Mouse (Mus musculus): ENCODE results near the gene Lingo1. TPM values are rescaled to one million over a fixed set of nuclear protein-coding genes. Genes with fewer than 3 reads are reported as not detected.

Lingo1 gene
- polyA plus RNA-seq (2012; fragmentation: generic; extraction: Trizol), result 0.37 TPM
- long read RNA-seq, experiment 1, result 0 reads
- long read RNA-seq, experiment 2, result 0 reads

- peaks cover 67% of the 10 kb centered on the region for H3K27me3 ChIP-seq (ENCODE audit: control insufficient read depth, insufficient read depth, insufficient read length)
These were observed at the start of gene Lingo1 for GRCm38 (mm10) chr9:56795721-56796655. Gene Lingo1 (minus strand): TSS chr9:56796468.

GRCm38 (mm10) chr9:56844644-56845043 is 48.4 kb upstream of the Lingo1 start:
- Histone ChIP-seq H3ac (ENCODE audit: control insufficient read depth, insufficient read length, low read depth) (no peak overlapping the region), H3K4me3 (ENCODE audit: insufficient read depth, poor library complexity, severe bottlenecking) (no peak overlapping the region), H3K36me3 (ENCODE audit: control insufficient read depth, insufficient read depth) (no peaks in the 10 kb centered on the region), H3K27me3 (ENCODE audit: control insufficient read depth, insufficient read depth, insufficient read length) (no peaks in the 10 kb centered on the region), H3K79me2 (ENCODE audit: control insufficient read depth, insufficient read depth) (no peaks in the 10 kb centered on the region), H3K79me3 (ENCODE audit: low read depth) (no peaks in the 10 kb centered on the region)
- no peak for TF ChIP-seq CTCF (IDR thresholded peaks at IDR 0.05; ENCODE audit: control insufficient read depth, insufficient read depth, insufficient read length)
- no peak for TF ChIP-seq MAX (IDR thresholded peaks at IDR 0.05)
- no peak for TF ChIP-seq CEBPB (IDR thresholded peaks at IDR 0.05; ENCODE audit: low read depth)
- no peak for TF ChIP-seq FOSL1 (IDR thresholded peaks at IDR 0.05; ENCODE audit: insufficient read depth, low read length, poor library complexity, severe bottlenecking)
- TF ChIP-seq MYOG (IDR thresholded peaks at IDR 0.05; ENCODE audit: control insufficient read depth, extremely low read depth, insufficient read length), result no peak
- TF ChIP-seq USF1 (IDR thresholded peaks at IDR 0.05; ENCODE audit: low read depth), result no peak
- no peak for TF ChIP-seq MYOD1 (IDR thresholded peaks at IDR 0.05; ENCODE audit: control insufficient read depth, insufficient read length, low read depth)

More at GRCm38 (mm10) chr9:56795721-56796655, at the start of gene Lingo1:
- H3ac ChIP-seq (ENCODE audit: control insufficient read depth, insufficient read length, low read depth), result no peak within 1 kb of the TSS
- no peak within 1 kb of the TSS for H3K4me3 ChIP-seq (ENCODE audit: insufficient read depth, poor library complexity, severe bottlenecking)
- H3K36me3 ChIP-seq (ENCODE audit: control insufficient read depth, insufficient read depth), result no peaks in the 10 kb centered on the region
- TF ChIP-seq CTCF (IDR thresholded peaks at IDR 0.05; ENCODE audit: control insufficient read depth, insufficient read depth, insufficient read length) (no peak), MYOG (IDR thresholded peaks at IDR 0.05; ENCODE audit: control insufficient read depth, extremely low read depth, insufficient read length) (no peak), CEBPB (IDR thresholded peaks at IDR 0.05; ENCODE audit: low read depth) (no peak), MYOD1 (IDR thresholded peaks at IDR 0.05; ENCODE audit: control insufficient read depth, insufficient read length, low read depth) (no peak), USF1 (IDR thresholded peaks at IDR 0.05; ENCODE audit: low read depth) (no peak), FOSL1 (IDR thresholded peaks at IDR 0.05; ENCODE audit: insufficient read depth, low read length, poor library complexity, severe bottlenecking) (no peak), MAX (IDR thresholded peaks at IDR 0.05) (no peak)
- no peaks in the 10 kb centered on the region for H3K79me3 ChIP-seq (ENCODE audit: low read depth)
- H3K79me2 ChIP-seq (ENCODE audit: control insufficient read depth, insufficient read depth), result no peaks in the 10 kb centered on the region

GRCm38 (mm10) chr9:56843679-56844188 is 47.5 kb upstream of the Lingo1 start:
- Histone ChIP-seq H3ac (ENCODE audit: control insufficient read depth, insufficient read length, low read depth) (no peak overlapping the region), H3K79me2 (ENCODE audit: control insufficient read depth, insufficient read depth) (no peaks in the 10 kb centered on the region), H3K27me3 (ENCODE audit: control insufficient read depth, insufficient read depth, insufficient read length) (no peaks in the 10 kb centered on the region), H3K36me3 (ENCODE audit: control insufficient read depth, insufficient read depth) (no peaks in the 10 kb centered on the region), H3K79me3 (ENCODE audit: low read depth) (no peaks in the 10 kb centered on the region), H3K4me3 (ENCODE audit: insufficient read depth, poor library complexity, severe bottlenecking) (no peak overlapping the region)
- peak; percentile 15 for TF ChIP-seq MAX (IDR thresholded peaks at IDR 0.05)
- no peak for TF ChIP-seq USF1 (IDR thresholded peaks at IDR 0.05; ENCODE audit: low read depth)
- peak; percentile 93 for TF ChIP-seq MYOD1 (IDR thresholded peaks at IDR 0.05; ENCODE audit: control insufficient read depth, insufficient read length, low read depth)
- peak; percentile 80 for TF ChIP-seq CTCF (IDR thresholded peaks at IDR 0.05; ENCODE audit: control insufficient read depth, insufficient read depth, insufficient read length)

- TF ChIP-seq USF1 (IDR thresholded peaks at IDR 0.05; ENCODE audit: low read depth) (no peak), CTCF (IDR thresholded peaks at IDR 0.05; ENCODE audit: control insufficient read depth, insufficient read depth, insufficient read length) (no peak), CEBPB (IDR thresholded peaks at IDR 0.05; ENCODE audit: low read depth) (no peak), FOSL1 (IDR thresholded peaks at IDR 0.05; ENCODE audit: insufficient read depth, low read length, poor library complexity, severe bottlenecking) (no peak), MAX (IDR thresholded peaks at IDR 0.05) (no peak), MYOG (IDR thresholded peaks at IDR 0.05; ENCODE audit: control insufficient read depth, extremely low read depth, insufficient read length) (no peak), MYOD1 (IDR thresholded peaks at IDR 0.05; ENCODE audit: control insufficient read depth, insufficient read length, low read depth) (no peak)
- Histone ChIP-seq H3K36me3 (ENCODE audit: control insufficient read depth, insufficient read depth) (no peaks in the 10 kb centered on the region), H3K27me3 (ENCODE audit: control insufficient read depth, insufficient read depth, insufficient read length) (no peaks in the 10 kb centered on the region), H3K4me3 (ENCODE audit: insufficient read depth, poor library complexity, severe bottlenecking) (no peak overlapping the region), H3ac (ENCODE audit: control insufficient read depth, insufficient read length, low read depth) (no peak overlapping the region), H3K79me3 (ENCODE audit: low read depth) (no peaks in the 10 kb centered on the region), H3K79me2 (ENCODE audit: control insufficient read depth, insufficient read depth) (no peaks in the 10 kb centered on the region)
These were observed 46.0 kb upstream of the Lingo1 start for GRCm38 (mm10) chr9:56842303-56842719.

GRCm38 (mm10) chr9:56841864-56842263 is 45.6 kb upstream of the Lingo1 start:
- H3ac ChIP-seq (ENCODE audit: control insufficient read depth, insufficient read length, low read depth), result no peak overlapping the region
- no peaks in the 10 kb centered on the region for H3K79me2 ChIP-seq (ENCODE audit: control insufficient read depth, insufficient read depth)
- H3K27me3 ChIP-seq (ENCODE audit: control insufficient read depth, insufficient read depth, insufficient read length), result no peaks in the 10 kb centered on the region
- TF ChIP-seq FOSL1 (IDR thresholded peaks at IDR 0.05; ENCODE audit: insufficient read depth, low read length, poor library complexity, severe bottlenecking), result no peak
- TF ChIP-seq CTCF (IDR thresholded peaks at IDR 0.05; ENCODE audit: control insufficient read depth, insufficient read depth, insufficient read length), result no peak
- TF ChIP-seq USF1 (IDR thresholded peaks at IDR 0.05; ENCODE audit: low read depth), result no peak
- TF ChIP-seq MAX (IDR thresholded peaks at IDR 0.05), result no peak
- TF ChIP-seq CEBPB (IDR thresholded peaks at IDR 0.05; ENCODE audit: low read depth), result no peak
- no peak for TF ChIP-seq MYOG (IDR thresholded peaks at IDR 0.05; ENCODE audit: control insufficient read depth, extremely low read depth, insufficient read length)
- TF ChIP-seq MYOD1 (IDR thresholded peaks at IDR 0.05; ENCODE audit: control insufficient read depth, insufficient read length, low read depth), result no peak
- no peaks in the 10 kb centered on the region for H3K79me3 ChIP-seq (ENCODE audit: low read depth)
- H3K36me3 ChIP-seq (ENCODE audit: control insufficient read depth, insufficient read depth), result no peaks in the 10 kb centered on the region
- H3K4me3 ChIP-seq (ENCODE audit: insufficient read depth, poor library complexity, severe bottlenecking), result no peak overlapping the region

Measured in C2C12 (cell line).